Mouse (Mus musculus): Measurements from ENCODE around the gene Ubap1l. TPM values are rescaled to one million over a fixed set of nuclear protein-coding genes. Genes with fewer than 3 reads are reported as not detected.
A peak's percentile ranks its signal among the peaks of the same experiment; 100 is the strongest.

The Ubap1l gene
- polyA plus RNA-seq, 1 experiment from 2014 or later: 0.09 TPM

- Histone ChIP-seq H3K9me3 (replicated peaks) (no peaks in the 10 kb centered on the region), H3K4me3 (replicated peaks) (peak overlapping the region; percentile 98), H3K27me3 (no peaks in the 10 kb centered on the region), H3K36me3 (replicated peaks) (no peaks in the 10 kb centered on the region), H3K4me2 (peak overlapping the region; percentile 94), H3K4me1 (replicated peaks) (peaks cover 33% of the 10 kb centered on the region), H3K27ac (replicated peaks) (peak overlapping the region; percentile 96), H3K9ac (peak overlapping the region; percentile 97)
- under 1% methylated on average over 77 of the region's 77 CpGs for WGBS (ENCODE audit: insufficient replicate concordance)
- peak; percentile 85 for ATAC-seq (ENCODE audit: insufficient read depth)
These were observed 14.2 kb upstream of the Ubap1l start for GRCm38 (mm10) chr9:65346476-65347111.

GRCm38 (mm10) chr9:65347112-65347850 is 13.6 kb upstream of the Ubap1l start:
- Histone ChIP-seq H3K9ac (peak overlapping the region; percentile 97), H3K27ac (replicated peaks) (peak overlapping the region; percentile 96), H3K4me3 (replicated peaks) (peak overlapping the region; percentile 98), H3K9me3 (replicated peaks) (no peaks in the 10 kb centered on the region), H3K27me3 (no peaks in the 10 kb centered on the region), H3K4me1 (replicated peaks) (peaks cover 33% of the 10 kb centered on the region), H3K36me3 (replicated peaks) (no peaks in the 10 kb centered on the region), H3K4me2 (peak overlapping the region; percentile 94)
- 27% methylated on average over 8 of the region's 8 CpGs for WGBS (ENCODE audit: insufficient replicate concordance)
- no peak for ATAC-seq (ENCODE audit: insufficient read depth)

GRCm38 (mm10) chr9:65353251-65353650 is 7.6 kb upstream of the Ubap1l start:
- Histone ChIP-seq H3K27me3 (no peaks in the 10 kb centered on the region), H3K4me3 (replicated peaks) (no peak overlapping the region), H3K4me1 (replicated peaks) (peaks cover 11% of the 10 kb centered on the region), H3K9me3 (replicated peaks) (no peaks in the 10 kb centered on the region), H3K36me3 (replicated peaks) (peaks cover 37% of the 10 kb centered on the region), H3K9ac (no peak overlapping the region), H3K4me2 (no peak overlapping the region), H3K27ac (replicated peaks) (no peak overlapping the region)
- no peak for ATAC-seq (ENCODE audit: insufficient read depth)
- 75% methylated on average over 5 of the region's 5 CpGs for WGBS (ENCODE audit: insufficient replicate concordance)

GRCm38 (mm10) chr9:65356561-65356960 is 4.3 kb upstream of the Ubap1l start:
- 74% methylated on average over 7 of the region's 7 CpGs for WGBS (ENCODE audit: insufficient replicate concordance)
- no peaks in the 10 kb centered on the region for H3K9me3 ChIP-seq (replicated peaks)
- peaks cover 9% of the 10 kb centered on the region for H3K4me1 ChIP-seq (replicated peaks)
- H3K27ac ChIP-seq (replicated peaks): no peak overlapping the region
- no peak overlapping the region for H3K4me3 ChIP-seq (replicated peaks)
- peaks cover 66% of the 10 kb centered on the region for H3K36me3 ChIP-seq (replicated peaks)
- no peak overlapping the region for H3K9ac ChIP-seq
- no peaks in the 10 kb centered on the region for H3K27me3 ChIP-seq
- no peak for ATAC-seq (ENCODE audit: insufficient read depth)
- H3K4me2 ChIP-seq: no peak overlapping the region

GRCm38 (mm10) chr9:65356971-65357370 is 3.9 kb upstream of the Ubap1l start:
- H3K27me3 ChIP-seq: no peaks in the 10 kb centered on the region
- ATAC-seq (ENCODE audit: insufficient read depth): no peak
- peaks cover 68% of the 10 kb centered on the region for H3K36me3 ChIP-seq (replicated peaks)
- peaks cover 9% of the 10 kb centered on the region for H3K4me1 ChIP-seq (replicated peaks)
- no peak overlapping the region for H3K27ac ChIP-seq (replicated peaks)
- WGBS (ENCODE audit: insufficient replicate concordance): 79% methylated on average over 2 of the region's 2 CpGs
- H3K4me2 ChIP-seq: no peak overlapping the region
- no peak overlapping the region for H3K9ac ChIP-seq
- H3K4me3 ChIP-seq (replicated peaks): no peak overlapping the region
- H3K9me3 ChIP-seq (replicated peaks): no peaks in the 10 kb centered on the region

- peaks cover 72% of the 10 kb centered on the region for H3K36me3 ChIP-seq (replicated peaks)
- H3K4me2 ChIP-seq: 0 out of 2 replicates have a peak overlapping the region, but pooled peaks have one; percentile 6
- H3K27ac ChIP-seq (replicated peaks): peak overlapping the region; percentile 45
- H3K4me1 ChIP-seq (replicated peaks): peaks cover 9% of the 10 kb centered on the region
- peak; percentile 75 for ATAC-seq (ENCODE audit: insufficient read depth)
- WGBS (ENCODE audit: insufficient replicate concordance): 72% methylated on average over 1 of the region's 1 CpGs
- H3K9me3 ChIP-seq (replicated peaks): no peaks in the 10 kb centered on the region
- no peak overlapping the region for H3K9ac ChIP-seq
- H3K4me3 ChIP-seq (replicated peaks): no peak overlapping the region
- H3K27me3 ChIP-seq: no peaks in the 10 kb centered on the region
These were observed 1.8 kb upstream of the Ubap1l start for GRCm38 (mm10) chr9:65358956-65359480.

- no peak overlapping the region for H3K4me3 ChIP-seq (replicated peaks)
- H3K36me3 ChIP-seq (replicated peaks): peaks cover 32% of the 10 kb centered on the region
- no peak overlapping the region for H3K4me2 ChIP-seq
- no peaks in the 10 kb centered on the region for H3K27me3 ChIP-seq
- peaks cover 6% of the 10 kb centered on the region for H3K4me1 ChIP-seq (replicated peaks)
- ATAC-seq (ENCODE audit: insufficient read depth): no peak
- 70% methylated on average over 9 of the region's 9 CpGs for WGBS (ENCODE audit: insufficient replicate concordance)
- H3K9ac ChIP-seq: no peak overlapping the region
- no peak overlapping the region for H3K27ac ChIP-seq (replicated peaks)
- no peaks in the 10 kb centered on the region for H3K9me3 ChIP-seq (replicated peaks)
These were observed 2.8 kb downstream of the Ubap1l start for GRCm38 (mm10) chr9:65363684-65364083.

GRCm38 (mm10) chr9:65365721-65366120 is 4.9 kb downstream of the Ubap1l start:
- no peak for ATAC-seq (ENCODE audit: insufficient read depth)
- H3K27ac ChIP-seq (replicated peaks): no peak overlapping the region
- WGBS (ENCODE audit: insufficient replicate concordance): 71% methylated on average over 7 of the region's 7 CpGs

GRCm38 (mm10) chr9:65371756-65372155 is 10.9 kb downstream of the Ubap1l start:
- no peak for ATAC-seq (ENCODE audit: insufficient read depth)
- no peak overlapping the region for H3K27ac ChIP-seq (replicated peaks)
- H3K4me3 ChIP-seq (replicated peaks): no peak overlapping the region
- 77% methylated on average over 24 of the region's 24 CpGs for WGBS (ENCODE audit: insufficient replicate concordance)
- no peaks in the 10 kb centered on the region for H3K36me3 ChIP-seq (replicated peaks)
- H3K9me3 ChIP-seq (replicated peaks): no peaks in the 10 kb centered on the region
- no peaks in the 10 kb centered on the region for H3K27me3 ChIP-seq
- H3K9ac ChIP-seq: no peak overlapping the region
- no peak overlapping the region for H3K4me2 ChIP-seq
- H3K4me1 ChIP-seq (replicated peaks): no peaks in the 10 kb centered on the region

More at GRCm38 (mm10) chr9:65365721-65366120, 4.9 kb downstream of the Ubap1l start:
- no peak overlapping the region for H3K9ac ChIP-seq
- no peaks in the 10 kb centered on the region for H3K4me1 ChIP-seq (replicated peaks)
- H3K4me2 ChIP-seq: no peak overlapping the region
- no peaks in the 10 kb centered on the region for H3K9me3 ChIP-seq (replicated peaks)
- H3K27me3 ChIP-seq: no peaks in the 10 kb centered on the region
- H3K36me3 ChIP-seq (replicated peaks): peaks cover 15% of the 10 kb centered on the region
- no peak overlapping the region for H3K4me3 ChIP-seq (replicated peaks)

GRCm38 (mm10) chr9:65372449-65372848 is 11.6 kb downstream of the Ubap1l start:
- no peak for ATAC-seq (ENCODE audit: insufficient read depth)
- no peaks in the 10 kb centered on the region for H3K27me3 ChIP-seq
- no peak overlapping the region for H3K9ac ChIP-seq
- H3K4me2 ChIP-seq: no peak overlapping the region
- no peaks in the 10 kb centered on the region for H3K9me3 ChIP-seq (replicated peaks)
- no peaks in the 10 kb centered on the region for H3K36me3 ChIP-seq (replicated peaks)
- H3K4me1 ChIP-seq (replicated peaks): no peaks in the 10 kb centered on the region
- H3K27ac ChIP-seq (replicated peaks): no peak overlapping the region
- H3K4me3 ChIP-seq (replicated peaks): no peak overlapping the region
- 57% methylated on average over 4 of the region's 4 CpGs for WGBS (ENCODE audit: insufficient replicate concordance)

- 76% methylated on average over 5 of the region's 5 CpGs for WGBS (ENCODE audit: insufficient replicate concordance)
- Histone ChIP-seq H3K4me2 (no peak overlapping the region), H3K36me3 (replicated peaks) (no peaks in the 10 kb centered on the region), H3K9ac (no peak overlapping the region), H3K4me3 (replicated peaks) (no peak overlapping the region), H3K27me3 (no peaks in the 10 kb centered on the region), H3K27ac (replicated peaks) (no peak overlapping the region), H3K4me1 (replicated peaks) (no peaks in the 10 kb centered on the region), H3K9me3 (replicated peaks) (no peaks in the 10 kb centered on the region)
- ATAC-seq (ENCODE audit: insufficient read depth): no peak
These were observed 13.8 kb downstream of the Ubap1l start for GRCm38 (mm10) chr9:65374468-65375162.

All from liver, embryonic 15.5 days (tissue).